Mouse (Mus musculus) small intestine, adult 2 months (tissue): Measurements from ENCODE around the gene Gm2310. TPM values are rescaled to one million over a fixed set of nuclear protein-coding genes. Genes with fewer than 3 reads are reported as not detected.

ENCODE experiments used
- H3K27ac ChIP-seq: fragments of 200-500 bp; 2 replicates; pipeline ENCODE4 v1.5.1; 2012; ENCODE audit warnings: low read depth, low read length, control low read depth, inconsistent platforms; ENCODE audit not compliant: insufficient read depth
- H3K27me3 ChIP-seq: fragments of 200-500 bp; 2 replicates; pipeline ENCODE4 v1.6.1; 2012; ENCODE audit warnings: mild to moderate bottlenecking, moderate library complexity, low read length, inconsistent platforms; ENCODE audit not compliant: control insufficient read depth, insufficient read depth
- H3K36me3 ChIP-seq: fragments of 200-500 bp; 2 replicates; pipeline ENCODE4 v1.6.1; 2012; ENCODE audit warnings: mild to moderate bottlenecking, low read length, control low read depth, inconsistent platforms; ENCODE audit not compliant: control insufficient read depth, insufficient read depth
- H3K4me1 ChIP-seq: fragments of 200-500 bp; 2 replicates; pipeline ENCODE4 v1.6.1; 2012; ENCODE audit warnings: low read length, inconsistent platforms, mixed read lengths; ENCODE audit not compliant: control insufficient read depth, insufficient read depth, insufficient read length
- H3K4me3 ChIP-seq: fragments of 200-500 bp; 2 replicates; pipeline ENCODE4 v1.5.1; 2012; ENCODE audit warnings: low read depth, mild to moderate bottlenecking, control low read depth, inconsistent platforms, low read length, moderate library complexity
- CTCF ChIP-seq: fragments of 200-500 bp; IDR thresholded peaks from 2 replicates; pipeline ENCODE4 v1.5.1; 2012; ENCODE audit warnings: low read depth, mild to moderate bottlenecking, control low read depth, inconsistent platforms, low read length, moderate library complexity, mixed read lengths; ENCODE audit not compliant: insufficient replicate concordance, insufficient read length; ENCODE audit errors: extremely low read depth
- POLR2A ChIP-seq: fragments of 200-500 bp; IDR thresholded peaks from 2 replicates; pipeline ENCODE4 v1.6.1; 2012; ENCODE audit warnings: low read depth, mild to moderate bottlenecking, control low read depth, inconsistent platforms, low read length, moderate library complexity
- WGBS: fragments of 180-500 bp; shearing (Covaris S2); methylation state at CpG from one replicate; pipeline ENCODE4 v1.1.7; 2018; 5-methylcytosine and 5-hydroxymethylcytosine counted together
- polyA plus RNA-seq: library from polyadenylated mRNA; depleted of rRNA; stranded (reverse); fragments of >200 nt; gene quantifications from 2 replicates; pipeline ENCODE4 v1.2.3, GENCODE M21; 2012; rRNA removed

Gene Gm2310
- polyA plus RNA-seq, 1 experiment = not detected

DNA sequence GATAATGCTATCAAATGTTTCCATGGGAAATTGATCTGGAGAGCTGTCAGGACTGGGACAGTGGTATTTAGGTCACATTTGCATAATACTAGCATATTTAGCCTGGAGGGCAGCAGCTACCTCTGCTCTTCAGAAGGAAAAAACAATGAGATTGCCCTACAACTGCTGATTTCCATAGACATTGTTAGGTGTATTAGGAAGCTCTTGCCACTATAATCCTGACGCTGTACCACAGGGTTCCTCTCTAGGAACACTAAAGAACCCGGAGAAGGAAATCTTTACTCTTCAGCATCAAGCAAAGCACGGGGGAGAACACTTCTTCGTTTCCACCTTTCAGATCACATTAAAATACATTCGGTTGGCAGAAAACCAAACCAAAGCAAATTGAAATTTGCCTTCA is 11.4 kb upstream of the Gm2310 start:
- H3K4me1 ChIP-seq = no peaks in the 10 kb centered on the region
- H3K4me3 ChIP-seq = no peak overlapping the region
- H3K27ac ChIP-seq = no peak overlapping the region
- no peaks in the 10 kb centered on the region for H3K27me3 ChIP-seq
- WGBS = 93% methylated on average over 5 of the region's 5 CpGs
- no peaks in the 10 kb centered on the region for H3K36me3 ChIP-seq
- TF ChIP-seq POLR2A = no peak
- no peak for TF ChIP-seq CTCF

DNA sequence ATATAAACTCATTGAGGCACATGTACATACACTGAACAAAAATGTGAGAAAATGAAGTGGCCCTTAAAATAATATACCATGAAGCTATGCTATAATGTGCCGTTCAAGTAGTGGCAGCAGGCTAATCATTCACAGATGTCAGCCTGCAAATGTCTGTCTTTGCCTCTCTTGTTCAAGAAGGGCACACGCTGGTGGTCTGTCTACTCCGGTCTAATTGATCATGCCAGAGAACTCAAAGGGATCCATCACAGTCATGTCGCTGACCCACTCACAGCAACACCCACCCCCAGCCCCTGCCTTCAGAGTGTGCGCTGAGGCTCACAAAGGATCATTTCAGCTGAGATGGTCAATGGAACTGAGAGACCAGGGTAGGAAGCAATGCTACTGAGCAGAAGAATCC is 6.8 kb downstream of the Gm2310 start:
- no peaks in the 10 kb centered on the region for H3K36me3 ChIP-seq
- 71% methylated on average over 5 of the region's 5 CpGs for WGBS
- no peak overlapping the region for H3K4me3 ChIP-seq
- TF ChIP-seq CTCF (no peak), POLR2A (no peak)
- H3K27ac ChIP-seq = no peak overlapping the region
- no peaks in the 10 kb centered on the region for H3K4me1 ChIP-seq
- no peaks in the 10 kb centered on the region for H3K27me3 ChIP-seq

DNA sequence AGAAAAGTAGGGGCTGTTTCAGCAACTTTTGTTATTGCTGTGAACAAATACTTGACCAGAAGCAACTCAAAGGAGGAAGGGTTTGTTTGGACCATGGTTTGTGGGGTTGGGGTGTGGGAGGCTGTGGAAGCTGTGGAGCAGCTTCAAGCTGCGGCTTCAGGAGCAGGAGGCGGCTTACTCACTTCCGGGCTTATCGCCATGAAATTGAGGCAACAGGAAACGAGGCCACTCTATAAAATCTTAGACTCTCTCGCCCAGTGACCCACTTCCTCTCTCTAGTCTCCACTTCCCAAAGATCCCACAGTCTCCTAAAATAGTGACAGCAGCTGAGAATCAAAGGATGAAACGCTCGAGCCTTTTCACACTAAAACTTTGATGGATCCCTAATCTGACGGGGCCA is 7.9 kb downstream of the Gm2310 start:
- WGBS = 58% methylated on average over 9 of the region's 9 CpGs
- H3K4me3 ChIP-seq = no peak overlapping the region

DNA sequence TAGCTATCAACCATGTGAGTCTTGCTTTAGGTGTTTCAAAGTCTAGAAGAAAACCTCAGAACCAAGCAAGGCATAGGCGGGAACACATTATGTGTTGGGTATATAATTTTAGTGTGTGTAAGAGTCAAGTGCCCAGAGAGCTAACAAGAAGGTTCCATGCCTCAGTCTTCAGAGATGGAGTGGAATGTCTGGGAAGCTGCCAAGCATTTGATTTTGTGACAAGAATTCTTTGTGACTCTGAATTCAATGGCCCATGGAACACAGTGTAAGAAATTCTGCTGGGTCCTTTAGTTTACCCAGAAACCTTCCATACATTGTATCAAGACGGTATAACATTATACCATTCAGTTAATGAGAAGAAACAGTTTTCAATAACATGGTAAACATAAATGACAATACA is 17.3 kb downstream of the Gm2310 start:
- TF ChIP-seq POLR2A = no peak
- no peak for TF ChIP-seq CTCF
- Histone ChIP-seq H3K4me3 (no peak overlapping the region), H3K36me3 (no peaks in the 10 kb centered on the region), H3K27me3 (no peaks in the 10 kb centered on the region), H3K27ac (no peak overlapping the region), H3K4me1 (no peaks in the 10 kb centered on the region)
- WGBS = 95% methylated on average over 2 of the region's 2 CpGs

More for the DNA sequence above, 7.9 kb downstream of the Gm2310 start:
- H3K27me3 ChIP-seq = no peaks in the 10 kb centered on the region
- H3K27ac ChIP-seq = no peak overlapping the region
- H3K4me1 ChIP-seq = no peaks in the 10 kb centered on the region
- H3K36me3 ChIP-seq = no peaks in the 10 kb centered on the region
- TF ChIP-seq CTCF (no peak), POLR2A (no peak)

DNA sequence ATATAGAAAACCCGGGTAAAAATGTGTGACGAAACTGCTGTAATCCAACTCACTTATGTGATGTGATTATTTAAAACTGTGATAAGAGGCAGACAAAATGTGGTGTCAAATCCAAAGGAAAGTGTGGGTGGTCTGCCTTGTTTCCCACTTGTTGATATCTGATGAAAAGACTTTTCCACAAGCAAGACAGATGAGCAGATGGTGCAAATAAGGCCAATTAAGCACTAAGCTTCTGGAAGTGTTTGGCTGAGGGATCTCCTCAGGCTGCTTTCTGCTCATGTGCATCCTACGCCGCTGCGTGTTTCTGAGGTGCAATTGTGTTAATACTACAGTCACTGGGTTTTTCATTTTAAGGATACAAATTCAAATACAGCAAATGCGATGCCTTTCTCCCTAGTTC is 34.5 kb downstream of the Gm2310 start:
- Histone ChIP-seq H3K27ac (no peak overlapping the region), H3K4me1 (no peaks in the 10 kb centered on the region), H3K4me3 (no peak overlapping the region), H3K36me3 (no peaks in the 10 kb centered on the region), H3K27me3 (no peaks in the 10 kb centered on the region)
- TF ChIP-seq CTCF = no peak
- no peak for TF ChIP-seq POLR2A
- 86% methylated on average over 6 of the region's 6 CpGs for WGBS

DNA sequence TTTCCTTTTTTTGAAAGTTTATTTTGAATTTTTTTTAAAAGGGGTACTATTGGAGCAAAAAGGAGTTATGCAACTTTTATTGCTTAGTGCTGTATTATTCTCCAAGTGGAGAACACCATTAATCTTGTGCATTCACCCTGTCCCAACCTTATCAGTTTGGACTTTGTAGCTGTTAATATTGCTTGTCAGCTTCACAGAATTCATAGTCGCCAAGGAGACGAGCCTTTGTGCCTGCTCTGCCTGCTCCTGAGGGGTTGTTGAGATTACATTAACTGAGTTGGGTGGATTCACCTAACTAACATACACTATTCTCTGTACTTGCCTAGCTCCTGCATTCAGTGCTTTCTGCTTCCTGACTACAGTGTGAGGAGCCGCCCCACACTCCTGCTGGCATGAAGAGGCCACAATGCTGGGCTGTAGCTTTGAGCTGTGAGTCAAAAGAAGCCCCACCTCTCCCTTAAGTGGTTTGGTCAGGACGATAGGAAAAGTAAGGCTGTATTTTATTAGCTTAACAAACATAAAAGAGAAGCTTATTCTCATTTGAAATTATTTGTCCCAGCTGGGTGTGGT is 50.7 kb downstream of the Gm2310 start:
- 18% methylated on average over 4 of the region's 4 CpGs for WGBS
- Histone ChIP-seq H3K4me1 (peaks cover 5% of the 10 kb centered on the region; the same call in 1 of the 2 replicates), H3K27ac (peak overlapping the region; percentile 93), H3K36me3 (no peaks in the 10 kb centered on the region), H3K27me3 (no peaks in the 10 kb centered on the region), H3K4me3 (no peak overlapping the region)
- TF ChIP-seq POLR2A = no peak
- no peak for TF ChIP-seq CTCF

Other genes with a start within 250 kb of the Gm2310 start
- gene Nipbl, start 75.5 kb downstream of the Gm2310 start, polyA plus RNA-seq = 1.3 and 2.9 TPM in 2 replicates
- 0.87 and 2.0 TPM in 2 replicates for gene Slc1a3, start 190.8 kb upstream of the Gm2310 start, polyA plus RNA-seq